Mouse (Mus musculus) small intestine, adult 2 months (tissue): Measurements from ENCODE around the gene Pym1.

Experiments used
- CTCF ChIP-seq: fragments of 200-500 bp; IDR thresholded peaks from 2 replicates; pipeline ENCODE4 v1.5.1; 2012; ENCODE audit warnings: low read depth, mild to moderate bottlenecking, control low read depth, inconsistent platforms, low read length, moderate library complexity, mixed read lengths; ENCODE audit not compliant: insufficient replicate concordance, insufficient read length; ENCODE audit errors: extremely low read depth
- POLR2A ChIP-seq: fragments of 200-500 bp; IDR thresholded peaks from 2 replicates; pipeline ENCODE4 v1.6.1; 2012; ENCODE audit warnings: low read depth, mild to moderate bottlenecking, control low read depth, inconsistent platforms, low read length, moderate library complexity

- no peak for TF ChIP-seq CTCF
- no peak; the same call in 1 of the 2 replicates for TF ChIP-seq POLR2A
Measured at GRCm38 (mm10) chr10:128805092-128806000, 57.7 kb downstream of the Pym1 start.
